Mouse (Mus musculus) activated CD4-positive, CD25-positive, alpha-beta regulatory T cell, adult 4 months (primary cell): ENCODE measurements around the gene Gosr2. TPM values are rescaled to one million over a fixed set of nuclear protein-coding genes. Genes with fewer than 3 reads are reported as not detected.

Experiments
- ATAC-seq: one replicate; pipeline ENCODE4 v1.8.0; 2017
- polyA plus RNA-seq, 2 experiments: library from polyadenylated mRNA; unstranded; fragments of 100-300 nt; shearing (Covaris generic); gene quantifications; one replicate each; pipeline ENCODE4 v1.2.1; 2017

Gosr2 gene
- 10 to 100 TPM; 49.9 to 56.6 TPM for polyA plus RNA-seq

DNA sequence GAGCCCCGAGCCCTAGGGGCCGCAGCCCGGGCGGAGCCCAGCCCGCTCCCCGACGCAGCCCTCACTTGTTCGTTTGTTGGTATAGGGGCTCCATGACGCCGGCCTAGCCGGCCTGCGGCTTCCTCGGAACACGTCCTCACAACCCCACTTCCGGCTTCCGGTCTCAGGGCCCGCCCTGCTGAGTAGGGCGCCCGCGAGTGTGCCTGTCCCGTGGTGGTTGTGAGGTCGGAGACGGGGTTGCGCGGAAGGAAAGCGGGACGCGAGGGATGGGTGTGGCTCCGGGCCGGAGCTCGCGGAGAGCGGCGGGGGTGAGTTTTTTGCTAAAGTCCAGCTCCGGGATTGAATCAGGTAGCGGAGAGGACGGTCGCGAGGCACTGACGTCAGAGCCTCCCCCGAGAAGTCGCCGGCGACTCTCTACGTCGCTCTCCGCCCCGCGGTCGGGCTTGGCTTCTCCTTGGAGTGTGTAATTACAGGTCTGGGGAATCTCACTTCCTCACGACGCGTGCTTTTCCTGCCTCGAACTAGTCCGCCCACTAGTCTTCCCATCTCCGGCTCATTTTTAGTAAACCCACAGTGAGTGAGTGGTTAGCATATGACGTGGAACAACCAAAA, at the start of gene Gosr2:
Gene Gosr2, minus strand, starts transcription at position 334 of the 612 bp plus-strand sequence.
- peak; percentile 92 for ATAC-seq

DNA sequence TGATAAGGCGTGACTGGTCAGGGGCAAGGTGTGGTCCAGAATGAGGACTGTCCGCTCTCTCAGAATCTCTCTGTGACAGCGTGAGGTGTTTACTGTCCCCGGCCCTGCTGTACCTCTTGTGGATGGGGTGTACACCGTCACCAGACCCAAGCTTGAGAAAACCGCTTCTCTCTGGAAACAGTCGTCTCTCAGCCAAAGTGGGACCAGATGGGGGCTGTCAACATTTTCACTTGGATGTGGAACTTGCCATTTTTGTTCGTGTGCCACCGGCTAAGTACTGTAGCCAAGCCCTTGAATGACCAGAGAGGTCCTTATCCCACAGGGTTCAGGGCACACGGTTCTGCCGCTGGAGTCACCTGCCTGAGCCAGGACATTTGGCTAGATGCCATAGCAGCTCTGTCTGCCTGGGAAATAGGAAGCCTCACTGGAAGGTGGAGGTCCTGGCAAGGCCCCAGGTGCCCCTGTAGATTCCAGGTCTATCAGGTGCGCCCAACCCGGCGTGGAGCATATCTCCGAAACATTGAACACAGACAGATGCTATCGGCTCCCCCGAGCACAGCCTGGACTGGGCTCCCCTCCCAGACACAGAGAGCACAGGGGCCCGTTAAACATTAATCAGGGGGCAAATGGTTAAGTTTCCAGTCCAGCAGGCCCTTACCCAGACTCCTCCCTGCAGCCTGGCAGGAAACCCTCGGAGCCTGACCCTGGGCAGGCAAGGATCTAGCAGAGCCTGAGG, 37.5 kb upstream of the Gosr2 start:
- ATAC-seq, result no peak

DNA sequence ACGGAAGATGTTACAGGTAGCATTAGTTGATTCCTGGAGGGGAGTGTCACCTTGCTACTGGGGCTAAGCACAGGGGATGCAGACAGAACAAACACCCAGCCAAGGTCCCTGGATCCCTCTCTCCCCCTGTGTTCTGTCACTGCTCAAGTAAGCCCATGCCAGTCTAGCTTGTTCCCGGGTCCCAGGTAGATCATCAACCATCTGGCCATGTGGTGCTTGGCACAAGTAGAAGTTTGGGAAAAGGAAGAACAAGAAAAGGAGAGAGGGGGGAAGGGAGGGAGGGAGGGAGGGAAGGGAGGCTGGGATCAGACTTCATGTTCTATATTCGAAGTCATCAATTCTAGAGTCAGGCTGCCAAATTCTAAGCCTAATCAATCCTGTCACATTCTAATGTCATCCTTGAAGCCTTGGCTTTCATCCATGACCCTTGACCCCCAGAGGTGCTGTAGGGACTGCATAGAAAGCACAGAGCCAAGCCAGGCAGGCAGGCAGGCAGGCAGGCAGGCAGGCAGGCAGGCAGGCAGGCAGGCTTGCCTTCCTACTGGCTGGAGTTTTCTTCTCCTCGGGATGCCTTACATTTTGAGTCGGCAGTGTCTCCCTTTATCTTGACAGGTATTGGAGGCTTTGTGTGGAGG, 36.8 kb upstream of the Gosr2 start:
- no peak for ATAC-seq

DNA sequence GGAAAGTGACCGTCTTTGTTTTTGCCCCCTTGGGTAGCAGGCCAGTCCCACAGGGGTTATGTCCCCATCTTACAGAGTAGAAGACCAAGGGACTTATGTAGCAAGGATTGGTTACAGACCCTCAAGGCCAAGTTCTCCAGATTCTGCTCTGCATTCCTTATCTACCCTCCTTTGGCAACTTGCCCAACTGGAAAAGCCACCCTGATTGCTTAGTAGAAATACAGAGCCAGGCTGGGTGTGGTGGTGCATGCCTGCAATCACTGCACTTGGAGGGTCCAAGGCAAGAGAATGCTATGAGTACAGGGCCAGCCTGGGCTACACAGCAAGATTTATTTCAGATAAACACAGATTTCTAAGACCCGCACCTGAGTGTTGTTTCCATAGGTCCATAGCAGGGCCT, 36.3 kb upstream of the Gosr2 start:
- ATAC-seq, result no peak

DNA sequence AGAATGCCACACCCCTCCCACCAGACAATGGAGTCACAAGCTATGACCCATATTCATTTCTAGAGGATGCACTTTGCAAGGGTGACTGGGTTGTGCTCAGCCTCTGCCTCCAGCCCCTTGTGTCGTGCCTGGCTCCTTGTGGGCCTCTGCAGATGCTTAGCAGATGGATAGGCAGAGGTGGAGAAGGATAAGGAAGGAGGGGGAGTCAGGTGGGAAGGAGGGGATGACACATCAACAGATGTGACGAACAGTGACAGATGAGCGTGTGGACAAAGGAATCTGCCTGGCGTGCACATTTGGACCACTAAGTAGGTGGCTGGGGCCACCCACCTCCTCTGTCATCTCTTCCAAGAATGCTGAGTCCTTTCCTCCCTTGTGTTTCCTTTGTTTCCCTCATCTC, 35.4 kb upstream of the Gosr2 start:
- ATAC-seq, result no peak

DNA sequence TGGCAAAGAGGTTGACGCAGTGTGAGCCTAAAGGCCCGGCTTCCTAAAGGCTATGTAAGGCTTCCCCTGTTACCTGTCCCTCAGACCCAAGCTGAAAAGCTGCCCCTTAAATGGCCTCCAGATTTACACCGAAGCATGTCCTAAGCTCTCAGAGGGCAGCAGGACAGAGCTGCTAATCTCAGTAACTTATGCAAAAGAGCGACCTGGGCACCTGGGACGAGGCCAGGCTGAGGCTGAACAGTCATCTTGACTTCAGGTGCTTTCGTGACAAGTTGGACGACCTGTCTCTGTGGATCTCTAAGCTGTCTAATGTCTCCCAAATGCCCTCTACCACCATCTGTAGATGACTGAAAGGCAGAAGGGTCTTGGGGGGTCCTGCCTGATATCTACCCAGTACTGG, 34.6 kb upstream of the Gosr2 start:
- no peak for ATAC-seq

DNA sequence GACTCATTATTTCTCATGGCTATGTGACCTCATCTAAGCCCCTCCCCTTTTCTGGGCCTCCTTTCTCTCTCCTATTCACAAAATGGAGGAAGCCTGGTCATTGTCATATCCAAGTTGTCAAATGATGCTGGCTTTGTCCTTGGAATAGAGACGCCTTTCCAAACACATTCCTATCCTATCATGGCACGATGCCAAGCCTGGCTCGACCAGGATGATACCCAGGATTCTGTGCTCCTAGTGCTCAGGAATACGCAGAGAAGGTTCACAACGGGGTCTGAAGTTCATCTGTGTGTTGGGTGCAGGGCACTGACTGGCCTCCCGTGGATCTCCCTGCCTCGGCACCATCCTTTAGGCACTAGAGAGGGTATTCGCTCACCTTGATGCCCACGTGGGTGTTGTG, 33.9 kb upstream of the Gosr2 start:
- no peak for ATAC-seq

DNA sequence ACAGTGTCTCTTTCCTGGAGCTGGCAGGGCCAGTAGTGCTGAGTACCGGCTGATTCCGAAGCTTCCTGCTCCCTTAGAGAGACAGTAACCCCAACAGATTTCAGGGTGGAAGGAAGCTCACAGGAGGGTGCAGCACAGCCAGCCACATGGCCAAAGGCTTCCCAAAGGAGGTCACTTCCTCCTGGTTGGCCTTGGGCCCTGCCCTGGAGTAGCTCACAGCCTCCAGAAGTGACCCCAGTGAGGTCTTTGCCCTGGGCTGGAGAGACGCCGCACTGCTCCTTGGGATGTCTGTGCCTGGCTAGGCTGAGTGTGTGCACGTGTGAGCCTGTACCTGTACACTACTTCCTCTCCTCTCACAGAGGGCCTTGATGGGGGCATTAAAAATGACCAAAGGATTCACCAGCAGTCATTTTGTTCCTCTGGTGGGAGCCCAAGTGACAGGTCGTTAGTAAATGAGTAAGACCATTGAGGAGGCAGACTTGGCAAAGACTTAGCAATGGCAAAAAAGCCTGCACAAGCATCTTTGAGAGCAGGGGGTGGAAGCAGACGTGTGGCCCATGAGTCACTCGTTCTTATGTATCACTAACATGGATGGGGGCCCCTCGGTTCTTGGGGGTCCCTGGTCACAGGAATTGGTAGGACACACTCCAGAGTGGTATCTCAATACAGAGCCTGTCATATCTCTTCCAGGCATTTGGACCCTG, 31.7 kb upstream of the Gosr2 start:
- ATAC-seq, result no peak

DNA sequence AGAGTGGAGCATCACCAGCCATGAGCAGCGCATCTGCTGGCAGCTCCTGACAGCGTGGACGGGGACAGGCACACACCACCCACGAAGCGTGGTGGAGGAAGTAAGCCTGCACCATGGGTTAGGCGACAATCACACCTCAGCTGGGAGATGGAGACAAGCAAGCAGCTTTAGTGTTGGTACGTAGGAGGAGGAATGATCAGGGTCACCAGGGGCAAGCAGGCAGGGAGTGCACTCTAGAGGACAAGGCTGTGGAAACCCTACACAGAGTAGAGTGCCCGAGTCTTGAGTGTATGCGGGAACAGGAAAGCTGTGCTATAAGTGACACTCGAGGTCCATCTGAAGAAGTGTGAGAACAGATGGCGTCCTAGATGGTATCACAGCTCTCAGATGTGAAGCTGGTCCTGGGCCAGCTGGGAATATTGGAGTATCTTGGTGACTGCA, 26.7 kb upstream of the Gosr2 start:
- no peak for ATAC-seq

DNA sequence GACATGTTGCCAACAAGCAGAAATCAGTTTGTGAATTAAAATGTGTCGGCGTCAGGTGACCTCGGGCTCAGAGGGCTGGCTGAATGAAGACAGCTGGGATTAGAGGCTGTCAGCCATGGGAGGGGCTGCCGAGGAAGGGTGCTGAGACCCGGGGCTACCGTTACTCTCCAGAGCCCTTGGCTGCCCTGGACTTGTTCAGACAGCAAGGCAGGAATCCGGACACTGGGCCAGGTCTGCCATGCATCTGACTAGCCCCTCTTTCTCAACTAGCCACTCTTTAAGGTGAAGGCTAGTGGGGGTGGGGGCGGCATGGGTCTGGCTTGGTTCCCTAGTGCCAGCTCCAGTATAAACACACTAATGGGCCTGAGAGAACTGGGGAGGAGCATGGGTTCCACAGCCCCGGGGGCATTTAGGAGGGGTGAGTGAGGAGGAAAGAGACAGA, 24.4 kb upstream of the Gosr2 start:
- ATAC-seq, result no peak

DNA sequence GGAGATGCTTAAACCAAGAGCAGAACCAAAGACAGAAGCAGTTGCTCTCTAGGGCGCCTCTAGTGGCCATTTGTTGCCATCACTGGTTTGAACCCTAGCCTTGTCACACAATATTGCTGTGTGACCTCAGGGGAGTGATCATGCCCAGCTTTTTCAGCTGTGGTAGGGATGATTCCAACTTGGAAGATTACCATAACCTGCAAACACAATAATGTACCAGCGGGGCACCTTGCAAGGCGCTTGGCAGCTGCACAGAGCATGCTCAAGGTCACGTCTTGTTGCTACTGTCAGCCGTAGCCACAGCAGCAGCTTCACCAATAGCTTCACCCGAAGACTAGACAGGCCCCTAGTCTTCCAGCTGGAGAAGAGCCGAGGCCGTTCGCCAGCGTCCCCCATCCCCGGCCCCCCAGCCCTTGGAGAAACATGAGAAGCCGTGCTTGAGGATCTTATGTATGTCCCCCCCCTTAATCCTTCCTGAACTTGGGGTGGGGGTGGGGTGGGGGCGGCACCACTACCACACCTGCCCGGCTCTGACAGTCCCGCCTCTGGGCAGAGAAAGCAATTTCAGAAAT, 23.9 kb upstream of the Gosr2 start:
- no peak for ATAC-seq

DNA sequence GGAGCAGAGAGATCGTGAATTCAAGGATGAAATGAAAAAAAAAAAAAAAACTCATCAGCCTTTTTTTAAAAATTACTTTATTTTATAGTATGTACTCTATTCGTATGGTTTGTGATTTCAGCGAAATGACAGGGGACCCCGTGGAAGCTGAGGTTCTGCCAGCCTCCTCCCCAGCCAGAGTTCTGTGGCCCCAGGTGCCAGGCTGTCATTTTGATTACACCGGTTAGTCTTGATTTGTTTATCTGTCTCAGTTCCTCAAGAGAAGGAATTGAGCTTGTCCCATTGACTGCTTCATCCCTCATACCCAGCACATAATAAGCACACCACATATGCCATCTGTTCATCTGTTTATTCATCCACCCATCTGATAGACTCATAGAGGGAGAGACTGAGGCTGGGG, 21.7 kb upstream of the Gosr2 start:
- ATAC-seq, result no peak

DNA sequence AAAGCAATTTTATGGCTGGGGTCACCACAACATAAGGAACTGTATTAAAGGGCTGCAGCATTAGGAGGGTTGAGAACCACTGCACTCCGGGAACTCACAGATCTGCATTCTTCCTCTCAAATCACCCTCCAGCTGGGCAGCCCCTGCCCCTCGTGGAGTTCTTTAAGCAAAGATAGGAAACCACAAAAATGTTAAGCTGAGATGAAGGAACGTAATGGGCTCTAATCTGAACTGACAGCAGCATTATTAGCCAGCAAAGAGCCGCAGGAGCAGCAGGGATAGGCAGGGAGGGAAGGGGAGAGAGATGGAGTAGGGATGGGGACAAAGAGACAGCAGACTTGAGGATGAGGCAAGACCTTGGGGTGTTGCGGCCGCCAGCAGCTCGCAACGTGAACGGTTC, 19.3 kb upstream of the Gosr2 start:
- ATAC-seq, result no peak

DNA sequence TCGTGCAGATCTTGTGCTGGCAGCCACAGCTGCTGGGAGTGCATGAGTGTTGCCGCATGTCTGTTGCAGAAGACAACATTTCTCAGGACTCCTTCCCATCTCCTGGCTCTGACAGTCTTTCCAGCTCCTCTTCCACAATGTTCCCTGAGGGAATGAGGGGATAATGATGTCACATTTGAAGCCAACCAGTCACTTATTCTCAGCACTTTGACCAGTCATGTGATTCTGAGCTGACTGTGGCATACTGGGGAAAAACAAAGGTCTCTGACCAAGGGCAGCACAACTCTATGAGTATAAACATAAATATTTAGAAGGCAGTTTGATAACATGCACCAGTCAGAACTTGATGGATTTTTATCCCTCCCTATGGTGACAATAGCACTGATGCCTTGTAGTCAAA, 16.4 kb upstream of the Gosr2 start:
- ATAC-seq, result no peak

DNA sequence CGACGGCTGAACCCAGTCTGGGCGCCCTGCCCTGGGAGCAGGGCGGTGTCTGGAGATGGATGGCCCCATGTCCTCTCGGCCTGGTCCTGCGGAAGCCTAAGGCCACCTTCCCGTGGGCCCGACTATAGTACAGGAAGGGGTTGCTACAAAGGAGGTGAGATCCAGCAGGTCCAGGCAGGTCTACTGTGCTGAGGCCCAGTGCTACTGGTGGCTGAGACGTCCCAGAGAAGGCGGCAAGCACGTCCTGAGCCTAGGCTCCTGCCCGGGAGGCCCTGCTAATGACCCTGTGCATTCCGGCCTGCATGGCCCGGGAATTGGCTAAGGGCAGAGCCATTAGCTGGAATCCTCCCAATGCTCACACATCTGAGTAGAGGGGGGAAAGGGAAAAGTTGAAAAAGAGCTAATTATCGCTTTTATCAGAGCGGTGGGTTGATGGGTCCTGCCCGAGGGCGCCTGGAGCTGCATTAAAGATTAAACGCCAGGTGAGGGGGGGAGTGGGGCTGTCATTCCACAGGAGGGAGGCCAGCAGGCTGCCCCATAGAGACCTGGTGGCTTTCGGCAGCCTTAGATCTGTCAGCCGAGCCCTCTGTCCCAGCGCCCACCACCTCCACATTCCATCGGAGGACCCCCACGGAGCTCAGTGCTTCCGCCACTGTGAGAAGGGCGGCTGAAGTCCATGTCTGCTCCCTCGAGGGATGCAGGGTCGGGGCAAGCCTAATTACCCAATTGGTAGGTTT, 14.3 kb upstream of the Gosr2 start:
- no peak for ATAC-seq

DNA sequence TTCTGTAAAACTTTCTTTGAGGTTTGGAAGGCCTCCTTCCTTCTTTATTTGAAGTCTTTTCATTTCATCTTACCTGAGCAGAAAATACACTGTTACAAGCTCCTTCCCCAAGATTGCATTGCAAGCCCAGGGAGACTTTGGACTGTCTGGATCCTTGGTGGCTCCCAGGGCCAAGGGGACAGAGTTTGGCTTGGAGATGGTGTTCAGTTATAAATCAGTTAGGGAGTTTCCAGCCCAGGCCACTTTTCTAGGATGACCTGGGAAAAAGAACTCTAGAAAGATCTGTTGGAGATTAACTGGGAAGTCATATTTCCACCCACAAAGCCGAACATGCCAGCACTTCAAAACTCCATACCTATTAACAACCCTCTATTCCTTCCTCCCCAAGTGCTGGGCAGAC, 12.3 kb upstream of the Gosr2 start:
- no peak for ATAC-seq

DNA sequence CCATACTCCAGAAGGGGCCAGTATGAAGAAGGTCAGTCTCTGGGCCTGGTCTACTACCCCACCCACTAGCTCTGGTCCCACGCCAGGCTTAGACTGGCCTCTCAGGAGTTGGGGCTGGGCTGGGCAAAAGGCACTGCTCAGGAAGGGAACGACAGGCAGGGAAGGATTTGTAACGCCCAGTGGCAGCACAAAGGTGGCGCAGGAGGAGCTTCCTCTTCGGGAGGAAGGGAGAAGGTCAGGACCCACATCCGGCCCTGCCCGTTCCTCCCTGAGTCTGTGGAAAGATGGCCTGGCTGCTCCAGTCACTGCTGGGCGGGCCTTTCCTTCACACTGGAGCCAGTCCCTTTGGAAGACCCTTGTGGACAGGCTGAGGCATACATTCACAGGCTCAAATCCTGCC, 9.3 kb upstream of the Gosr2 start:
- ATAC-seq, result no peak

DNA sequence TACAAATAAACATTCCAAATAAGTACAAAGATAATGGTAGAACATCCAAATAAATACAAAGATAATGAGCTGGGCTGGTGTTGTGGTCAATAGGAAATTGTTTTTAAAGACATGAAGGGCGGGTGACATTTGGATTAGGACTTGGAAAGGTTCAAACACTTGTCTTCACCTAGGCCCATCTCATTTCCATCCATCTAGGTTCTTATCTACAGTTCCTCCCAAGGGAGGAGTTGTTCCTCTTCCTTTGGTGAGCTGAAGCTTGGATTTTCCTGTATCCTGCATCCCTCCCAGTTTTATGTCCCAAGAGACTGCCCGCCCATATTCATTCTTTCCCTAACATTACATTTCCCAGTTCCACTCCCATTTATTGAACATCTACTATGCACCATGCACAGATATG, 528 bp upstream of the Gosr2 start:
- ATAC-seq, result no peak

DNA sequence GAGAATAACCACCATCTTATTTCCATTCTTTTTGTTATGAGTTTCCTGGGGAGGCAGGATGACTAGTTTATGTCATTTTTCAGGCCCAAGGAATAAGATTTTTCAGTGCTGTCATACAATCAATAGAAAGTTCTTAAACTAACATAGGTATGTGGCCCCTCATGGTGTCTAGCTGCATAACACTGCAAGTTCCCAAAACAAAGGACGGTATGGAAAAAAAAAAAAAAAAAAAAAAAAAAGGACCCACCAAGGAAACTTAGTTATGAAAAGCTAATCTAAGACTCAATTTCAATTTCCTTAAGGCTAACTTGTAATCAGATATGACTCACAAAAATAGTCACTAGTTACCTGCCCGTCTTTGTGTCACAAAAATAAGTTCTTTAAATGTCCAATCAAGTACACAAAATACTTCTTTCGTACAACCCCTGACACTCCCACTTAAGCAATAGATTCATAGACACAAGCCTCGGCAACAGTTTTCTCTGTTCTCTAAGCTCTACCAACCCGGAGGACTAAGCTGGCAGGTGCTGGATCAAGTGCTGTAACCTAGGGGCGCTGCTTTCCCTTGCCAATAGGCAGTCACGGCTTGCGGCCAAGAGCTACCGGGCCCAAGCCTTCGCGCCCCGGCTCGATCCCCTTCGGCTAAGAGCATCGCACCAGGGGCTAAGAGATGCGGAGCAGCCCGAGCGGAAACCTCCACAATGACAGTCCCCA, 690 bp downstream of the Gosr2 start:
- peak; percentile 40 for ATAC-seq

DNA sequence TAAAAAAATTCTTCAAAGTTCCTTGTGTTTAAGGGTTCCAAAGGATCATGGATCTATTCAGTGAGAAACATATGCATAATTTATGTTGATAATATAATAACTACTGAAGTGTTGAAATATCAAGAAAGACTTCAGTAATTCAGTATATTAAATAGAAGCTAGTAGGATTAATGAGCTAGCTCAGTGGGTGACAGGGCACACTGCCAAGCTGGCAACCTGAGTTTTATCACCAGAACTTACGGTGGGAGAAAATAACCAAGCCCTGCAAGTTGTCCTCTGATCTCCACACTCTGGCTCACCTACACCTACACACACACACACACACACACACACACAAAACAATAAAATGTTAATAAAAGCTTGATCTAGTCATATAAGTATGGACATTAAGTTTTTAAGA, 4.5 kb downstream of the Gosr2 start:
- no peak for ATAC-seq

DNA sequence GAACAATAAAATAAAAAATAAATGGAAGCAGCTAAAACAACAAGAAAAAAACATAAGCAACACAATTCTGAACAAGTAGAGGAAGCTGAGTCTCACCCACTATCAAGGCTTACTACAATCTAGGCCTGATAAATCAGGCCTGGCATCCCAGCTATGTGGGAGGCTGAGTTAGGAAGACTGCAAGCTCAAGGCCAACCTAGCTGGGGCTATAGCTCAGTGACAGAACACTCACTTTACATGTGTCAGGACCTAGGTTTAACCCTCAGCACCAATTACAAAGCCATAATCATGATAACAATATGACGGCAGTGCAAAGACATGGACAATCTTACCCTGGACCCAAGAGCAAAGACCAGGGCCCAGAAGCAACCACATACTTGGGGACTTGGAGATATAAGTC, 6.7 kb downstream of the Gosr2 start:
- ATAC-seq, result no peak

DNA sequence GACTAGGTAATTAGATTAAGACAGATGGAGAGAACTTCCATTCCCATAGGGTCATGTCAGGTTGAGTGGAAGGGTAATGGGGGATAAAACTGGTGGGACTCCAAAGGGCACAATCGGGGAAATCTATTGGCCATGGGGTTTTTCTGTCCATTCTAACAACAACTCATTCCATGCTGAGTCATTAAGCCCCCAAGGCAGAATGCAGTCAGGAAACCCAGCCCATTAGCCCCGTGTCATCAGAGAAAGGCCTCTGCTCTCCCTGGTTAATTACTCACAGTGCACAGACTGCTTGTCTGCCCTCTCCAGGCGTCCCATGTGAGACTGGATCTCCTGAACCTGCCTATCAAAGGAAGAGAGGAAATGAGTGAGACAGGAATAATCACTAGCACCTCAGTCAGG, 8.7 kb downstream of the Gosr2 start:
- no peak for ATAC-seq
